Mouse (Mus musculus) ZHBTc4 (cell line): ENCODE results near the gene Sema3a.
"Not testable (repeated sequence)": the region's sequence is repeated elsewhere in the genome, so short reads cannot be mapped to it uniquely, and the experiment has no call there.

Source experiments
- DNase-seq: peaks from one replicate; pipeline ENCODE4 v3.0.0-alpha.2; 2011; ENCODE audit warnings: low read depth, low spot score

The Sema3a gene

GRCm38 (mm10) chr5:13416960-13417710 lies 291.9 kb downstream of the Sema3a start:
- DNase-seq = peak; percentile 2

DNA sequence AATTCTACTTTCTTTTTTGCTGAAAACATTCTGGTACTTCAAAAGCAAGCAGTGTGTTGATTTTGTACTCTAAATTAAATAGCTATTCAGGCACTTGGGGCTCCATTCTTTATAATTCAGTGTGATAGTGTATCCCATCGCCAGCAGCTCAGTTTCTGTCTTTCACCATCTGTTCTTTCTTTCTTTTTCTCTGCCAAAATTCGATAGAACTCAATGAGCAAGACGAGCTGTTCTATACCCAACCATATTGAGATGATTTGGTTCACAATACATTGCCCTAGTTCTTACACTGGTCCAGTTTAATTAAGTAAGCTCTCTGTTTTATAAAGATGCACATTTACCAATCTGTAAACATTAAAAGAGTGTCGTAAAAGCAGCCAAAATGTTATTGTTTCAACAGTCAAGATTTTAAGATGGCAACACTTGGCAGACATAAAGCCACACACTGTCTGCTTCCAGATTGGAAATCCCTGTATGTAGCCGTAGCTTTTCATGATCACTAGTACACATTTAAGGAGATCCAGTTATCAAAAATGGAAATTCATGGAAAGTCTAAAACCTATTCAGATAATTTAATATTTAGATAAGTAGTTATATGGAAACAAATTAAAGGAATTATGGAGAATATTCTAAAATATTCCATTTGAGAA lies 296.2 kb downstream of the Sema3a start:
- DNase-seq = no peak

DNA sequence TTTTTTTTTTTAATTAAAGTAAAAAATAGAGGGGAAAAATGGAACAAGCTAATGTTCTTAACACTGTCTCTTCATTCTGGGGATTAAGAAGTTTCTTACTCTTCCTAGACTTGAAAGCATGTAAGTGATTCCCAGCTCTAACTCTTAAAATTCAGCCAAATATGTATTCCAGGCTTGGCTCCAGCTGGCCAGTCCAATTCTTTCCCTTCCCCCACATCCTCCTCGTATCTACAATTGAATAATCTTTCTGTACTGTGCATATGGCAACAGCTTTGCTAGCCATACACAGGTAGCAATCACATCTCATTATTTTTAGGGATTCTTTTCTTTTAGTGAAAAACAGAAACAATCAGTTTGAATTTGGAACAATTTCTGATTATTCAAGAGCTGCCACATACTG lies 303.5 kb downstream of the Sema3a start:
- no peak for DNase-seq

DNA sequence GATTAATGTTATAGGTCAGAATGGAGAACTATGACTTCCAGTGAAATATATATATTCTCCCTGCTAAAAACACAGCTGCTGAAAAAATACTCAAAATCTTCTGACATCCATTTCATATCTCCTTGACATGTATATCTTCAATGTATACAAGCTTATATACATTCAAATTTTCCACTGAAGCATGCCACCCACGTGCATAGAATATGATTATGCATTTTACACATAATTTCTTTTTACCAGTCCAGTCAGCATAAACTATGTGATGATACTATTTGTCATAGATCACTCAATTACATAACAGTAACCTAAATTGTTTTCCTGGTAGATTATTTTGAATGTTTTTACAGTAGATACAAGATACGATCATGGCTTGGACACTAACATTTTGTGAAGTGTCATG lies 306.6 kb downstream of the Sema3a start:
- DNase-seq = no peak

- DNase-seq = no peak
Measured at GRCm38 (mm10) chr5:13432574-13432973, 307.4 kb downstream of the Sema3a start.

- DNase-seq = no peak
Measured at GRCm38 (mm10) chr5:13433303-13433702, 308.1 kb downstream of the Sema3a start.

DNA sequence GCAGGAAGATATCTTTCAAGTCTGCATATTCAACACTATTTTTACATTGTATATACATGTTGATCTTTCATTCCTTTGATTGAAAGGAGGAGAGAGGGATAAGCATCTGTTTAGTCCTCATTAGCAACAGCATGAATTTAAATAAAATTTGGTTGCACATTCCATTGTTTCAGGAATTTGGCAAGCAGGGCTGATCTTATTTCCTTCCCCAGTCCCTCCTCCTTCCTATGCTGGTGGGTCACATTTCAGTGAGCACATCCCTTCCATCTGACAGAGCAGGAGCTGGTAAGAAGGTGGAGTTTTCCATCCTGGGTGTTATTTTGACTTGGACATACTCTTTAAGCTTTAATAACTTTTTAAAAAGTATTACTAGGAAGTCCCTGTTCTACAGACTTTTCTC lies 315.9 kb downstream of the Sema3a start:
- no peak for DNase-seq

- no peak for DNase-seq
Measured at GRCm38 (mm10) chr5:13460182-13461001, 335.2 kb downstream of the Sema3a start.

DNA sequence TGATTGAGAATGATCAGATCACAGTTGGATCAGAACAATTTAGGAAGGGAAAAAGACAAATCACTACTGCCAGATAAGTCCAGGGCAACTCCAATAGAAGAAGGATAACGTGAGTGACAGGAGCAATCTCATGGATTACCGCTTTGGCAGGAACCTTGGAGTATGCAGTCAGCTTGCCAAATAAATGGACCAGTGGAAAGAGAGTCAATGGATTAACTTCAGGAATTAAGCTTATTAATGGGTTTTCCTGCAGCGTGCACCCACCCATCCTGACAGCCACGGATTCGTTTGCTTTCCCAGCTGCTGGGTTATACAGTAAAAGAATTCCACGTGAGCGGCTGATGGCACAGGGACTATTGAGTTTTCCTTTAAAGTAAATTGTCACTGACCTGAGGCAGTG lies 343.6 kb downstream of the Sema3a start:
- no peak for DNase-seq

- no peak for DNase-seq
Measured at GRCm38 (mm10) chr5:13469401-13469800, 344.2 kb downstream of the Sema3a start.

DNA sequence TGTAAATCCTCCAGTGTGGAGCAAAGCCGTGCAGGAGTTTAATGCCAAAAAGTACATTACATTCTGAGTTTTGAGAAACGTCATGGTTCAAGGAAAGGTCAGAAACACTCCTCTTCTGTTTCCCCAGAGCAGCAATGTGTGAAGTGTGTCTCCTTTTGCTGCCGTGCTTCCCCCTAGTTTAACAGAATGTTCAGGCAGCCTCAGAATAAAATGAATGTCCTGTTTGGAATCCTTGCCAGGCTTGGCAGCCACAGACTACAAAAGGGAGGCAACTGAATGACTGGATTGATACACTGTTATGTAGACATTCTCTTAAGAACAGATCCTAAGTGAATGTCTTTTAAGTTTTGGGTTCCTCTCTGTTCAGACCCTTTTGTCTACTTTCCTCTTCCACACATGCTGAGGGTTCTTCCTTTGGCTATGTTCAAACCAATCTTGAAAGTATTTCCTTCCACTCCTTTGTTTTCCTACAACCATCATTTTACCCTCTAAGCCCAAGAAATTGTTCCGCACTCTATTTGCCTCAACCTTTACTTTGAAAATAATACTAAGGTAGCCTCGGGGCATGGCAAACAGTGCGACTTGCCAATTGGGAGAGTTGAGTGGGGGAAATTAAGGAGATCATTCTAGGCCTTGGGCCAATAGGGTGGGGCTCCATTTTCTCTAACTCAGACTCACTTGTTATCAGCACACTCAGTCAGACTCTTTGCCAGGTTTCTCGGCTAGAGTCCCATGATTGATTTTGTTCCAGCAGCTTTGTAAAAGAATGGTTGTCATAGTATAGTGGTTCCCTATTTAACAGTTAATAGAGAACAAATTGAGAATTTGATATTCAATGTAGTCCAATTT lies 345.1 kb downstream of the Sema3a start:
- DNase-seq = peak; percentile 23

GRCm38 (mm10) chr5:13477653-13478052 lies 352.4 kb downstream of the Sema3a start:
- DNase-seq = no peak

DNA sequence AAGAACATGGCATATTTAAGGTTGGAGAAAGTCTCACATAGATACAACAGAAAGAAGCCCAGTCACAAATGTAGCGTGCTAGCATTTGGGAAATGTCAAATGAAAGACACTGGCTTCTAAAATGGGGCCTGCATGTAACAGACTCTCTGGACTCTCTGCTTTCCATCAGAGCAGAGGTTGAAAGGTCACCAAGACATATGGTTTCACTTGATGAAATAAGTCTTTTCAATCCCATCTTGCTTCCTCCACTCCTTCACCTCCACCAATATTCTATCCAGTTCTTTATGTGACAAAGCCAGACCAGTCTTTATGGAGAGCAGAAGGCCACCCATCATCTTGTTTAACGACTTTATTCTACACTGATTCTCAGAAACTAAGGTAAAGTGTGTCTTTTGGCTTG lies 363.5 kb downstream of the Sema3a start:
- DNase-seq = no peak

DNA sequence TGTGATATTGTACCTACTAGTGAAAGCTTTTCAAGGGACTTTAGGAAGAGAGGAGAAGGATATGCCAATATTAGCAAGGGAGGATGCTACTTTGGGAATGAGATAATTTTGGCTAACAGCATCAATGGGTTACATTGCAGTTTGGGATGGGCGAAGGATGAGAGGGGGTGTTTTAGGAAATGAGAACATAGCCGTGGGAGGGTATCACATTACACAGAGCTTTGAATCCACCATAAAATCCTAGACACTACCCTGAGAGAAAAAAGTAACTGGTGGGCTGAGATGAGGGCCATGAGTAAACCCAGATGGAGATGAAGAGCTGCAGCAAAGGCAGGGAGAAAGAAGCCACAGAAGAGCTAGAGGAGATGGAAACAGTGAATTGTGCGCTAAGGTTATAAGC lies 370.8 kb downstream of the Sema3a start:
- DNase-seq = not testable (repeated sequence)

- no peak for DNase-seq
Measured at GRCm38 (mm10) chr5:13499835-13500234, 374.6 kb downstream of the Sema3a start.

DNA sequence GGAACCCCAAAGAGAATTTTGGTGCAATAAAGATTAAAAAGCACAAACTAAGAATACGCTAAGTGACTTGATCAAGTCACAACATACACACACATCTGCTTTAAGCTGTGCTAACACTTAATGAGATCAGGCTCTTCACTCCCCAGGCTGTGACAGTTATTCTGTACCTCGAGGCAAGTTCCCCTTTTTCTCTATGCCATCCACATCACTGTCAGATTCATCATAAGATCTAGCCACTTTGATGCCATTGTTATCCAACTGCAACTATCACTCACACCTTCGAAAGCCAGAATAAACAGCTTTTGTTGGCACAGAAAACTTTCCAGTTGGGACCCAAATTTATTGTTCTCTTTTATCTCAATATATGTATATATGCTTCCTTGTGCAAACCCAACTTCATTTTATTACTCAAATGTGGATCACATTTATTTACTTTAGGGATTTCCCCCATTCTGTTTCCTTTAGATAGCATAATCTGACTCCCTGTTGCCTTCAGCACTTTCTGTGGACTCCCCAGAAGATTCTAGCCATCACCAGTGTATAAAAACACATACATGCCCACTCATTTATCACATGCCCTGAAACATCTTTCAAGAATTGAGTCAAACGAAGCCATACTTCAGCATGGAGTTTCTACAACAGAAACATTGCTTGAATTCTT lies 380.8 kb downstream of the Sema3a start:
- no peak for DNase-seq

GRCm38 (mm10) chr5:13509163-13509562 lies 383.9 kb downstream of the Sema3a start:
- no peak for DNase-seq

- no peak for DNase-seq
Measured at GRCm38 (mm10) chr5:13517018-13517417, 391.8 kb downstream of the Sema3a start.

DNA sequence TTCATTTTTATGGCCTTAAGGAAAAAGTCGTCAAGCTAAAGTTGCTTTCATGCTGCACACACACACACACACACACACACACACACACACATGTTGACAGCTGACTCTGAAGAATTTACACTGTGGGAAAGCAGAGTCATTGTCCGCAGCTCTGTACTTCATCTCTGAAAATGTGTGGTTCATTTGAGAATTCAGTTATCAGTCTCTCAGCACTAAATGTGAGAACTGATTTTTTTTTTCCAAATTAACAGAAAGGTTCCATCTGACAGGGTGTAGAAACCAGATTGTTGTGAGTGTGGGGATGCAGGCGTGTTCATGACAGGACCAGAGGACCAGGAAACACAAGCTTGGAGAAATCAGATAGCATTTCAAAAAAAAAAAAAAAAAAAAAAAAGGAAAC lies 400.4 kb downstream of the Sema3a start:
- no peak for DNase-seq

DNA sequence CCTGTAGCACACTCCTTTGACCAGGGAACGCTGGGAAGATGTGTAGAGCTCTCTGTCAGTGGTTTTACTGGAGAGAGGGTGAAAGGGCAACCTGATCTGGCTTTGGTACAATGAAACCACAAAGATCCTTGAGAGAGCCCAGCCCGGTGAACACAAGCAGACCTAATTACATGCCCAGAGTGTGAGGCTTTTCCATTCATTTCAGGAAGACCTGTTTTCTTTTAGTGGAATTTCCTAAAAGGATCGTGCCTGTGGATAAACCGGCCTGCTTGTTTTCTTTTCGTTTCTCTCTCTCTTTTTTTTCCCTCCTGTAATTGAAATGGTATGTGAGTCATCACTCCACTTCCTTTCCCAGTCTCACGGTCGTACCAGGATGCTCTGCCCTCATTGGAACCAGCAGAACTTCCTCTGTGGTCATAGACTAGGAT lies 401.8 kb downstream of the Sema3a start:
- DNase-seq = no peak

DNA sequence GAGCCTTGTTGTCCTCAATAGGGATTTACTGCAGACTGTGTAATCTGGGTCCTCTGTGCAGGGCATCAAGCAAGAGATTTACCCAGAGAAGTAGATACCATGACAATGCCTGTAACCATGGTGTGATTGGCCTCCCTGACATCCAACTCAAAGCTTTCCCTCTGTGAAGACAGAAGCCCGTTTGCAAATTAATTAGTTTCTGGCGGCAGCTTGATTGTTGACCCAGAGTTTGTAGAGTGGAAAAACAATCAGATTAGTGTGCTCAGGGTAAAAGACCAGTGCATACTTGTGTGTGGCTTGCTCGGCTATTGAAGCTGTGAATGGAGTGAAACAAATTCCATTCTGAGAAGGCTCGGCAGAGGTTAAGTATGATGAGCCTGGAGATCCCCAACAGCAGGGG lies 404.0 kb downstream of the Sema3a start:
- peak; percentile 6 for DNase-seq
